Mouse (Mus musculus) layer of hippocampus, postnatal 36 days (tissue): Measurements from ENCODE around the gene Lrrd1. TPM values are rescaled to one million over a fixed set of nuclear protein-coding genes. Genes with fewer than 3 reads are reported as not detected.
A peak's percentile ranks its signal among the peaks of the same experiment; 100 is the strongest.
"Not testable (repeated sequence)": the region's sequence is repeated elsewhere in the genome, so short reads cannot be mapped to it uniquely, and the experiment has no call there.

Experiments
- DNase-seq, 2 experiments: peaks; one replicate each; pipeline ENCODE4 v3.0.0; 2022
- total RNA-seq, 2 experiments: library from RNA; stranded (reverse); gene quantifications; 2 replicates each; pipeline ENCODE4 v1.2.3; 2021

The Lrrd1 gene
- under 1 TPM; 0.20 to 0.22 TPM for total RNA-seq

DNA sequence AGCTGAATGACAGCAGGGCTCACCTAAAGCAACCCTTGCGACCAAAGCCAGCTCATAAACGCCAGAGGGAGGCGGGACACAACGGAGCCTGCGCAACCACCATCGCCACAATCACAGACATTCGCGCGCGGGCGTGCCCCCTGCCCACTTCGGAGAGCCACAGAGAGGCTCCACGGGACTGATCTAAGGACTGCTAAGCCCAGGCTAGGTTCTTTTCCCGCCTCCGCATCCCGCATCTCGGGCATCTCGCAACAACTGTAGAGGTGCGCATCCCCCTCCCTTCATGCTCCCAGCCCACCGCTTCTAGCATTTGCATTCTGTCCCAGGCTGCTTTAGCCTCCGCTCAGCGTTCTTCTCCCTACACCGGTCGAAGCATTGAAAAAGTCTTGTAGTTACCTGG, at the start of gene Lrrd1:
TSS of gene Lrrd1 (plus strand) at position 148 of the 400 bp plus-strand sequence.
- peak; percentile 2 to 10 for DNase-seq

DNA sequence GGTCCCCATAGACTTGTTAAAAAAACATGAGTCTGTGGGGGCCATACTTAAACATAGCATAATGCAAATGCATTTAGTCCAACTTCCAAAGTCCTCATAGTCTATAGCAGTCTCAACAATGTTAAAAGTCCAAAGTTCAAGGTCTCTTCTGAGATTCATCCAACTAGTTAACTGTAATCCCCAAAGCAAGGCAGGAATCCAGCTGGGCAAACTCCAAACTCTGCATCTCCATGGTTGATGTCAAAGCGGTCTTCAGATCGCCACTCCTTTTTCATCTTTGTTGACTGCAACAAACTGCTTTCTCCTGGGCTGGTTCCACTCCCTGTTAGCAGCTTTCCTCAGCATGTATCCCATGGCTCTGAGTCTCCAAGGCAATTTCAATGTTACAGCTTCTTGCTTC, 47.9 kb upstream of the Lrrd1 start:
- not testable (repeated sequence) for DNase-seq

DNA sequence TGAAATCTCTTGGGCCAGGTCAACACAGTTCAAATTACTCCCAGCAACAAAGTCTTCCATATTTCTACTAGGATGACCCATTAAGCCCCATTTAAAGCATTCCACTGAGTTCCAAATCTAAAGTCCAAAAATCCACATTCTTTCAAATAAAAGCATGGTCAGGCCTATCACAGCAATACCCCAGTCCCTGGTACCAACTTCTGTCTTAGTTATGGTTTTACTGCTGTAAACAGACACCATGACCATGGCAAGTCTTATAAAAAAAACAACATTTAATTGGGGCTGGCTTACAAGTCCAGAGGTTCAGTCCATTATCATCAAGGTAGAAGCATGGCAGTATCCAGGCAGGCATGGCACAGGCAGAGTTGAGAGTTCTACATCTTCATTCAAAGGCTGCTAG, 46.3 kb upstream of the Lrrd1 start:
- DNase-seq = not testable (repeated sequence)

DNA sequence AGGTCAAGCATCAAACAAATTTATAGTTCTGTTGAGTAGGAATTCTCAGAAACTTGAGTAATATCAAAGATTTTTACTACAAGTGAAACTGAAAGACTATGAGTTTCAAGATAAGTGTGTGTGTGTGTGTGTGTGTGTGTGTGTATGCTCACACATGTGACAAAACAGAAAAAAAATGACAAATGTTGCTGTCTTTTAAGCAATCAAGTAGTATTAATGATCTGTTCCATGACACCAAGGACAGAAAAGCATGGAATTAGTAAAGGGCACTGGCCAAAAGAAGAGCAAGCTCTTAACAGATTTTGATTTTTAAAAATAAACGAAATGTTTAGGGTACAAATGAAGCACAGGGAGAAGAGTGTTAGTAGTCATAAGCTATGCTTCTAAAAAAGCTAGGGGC, 44.9 kb upstream of the Lrrd1 start:
- DNase-seq = no peak

DNA sequence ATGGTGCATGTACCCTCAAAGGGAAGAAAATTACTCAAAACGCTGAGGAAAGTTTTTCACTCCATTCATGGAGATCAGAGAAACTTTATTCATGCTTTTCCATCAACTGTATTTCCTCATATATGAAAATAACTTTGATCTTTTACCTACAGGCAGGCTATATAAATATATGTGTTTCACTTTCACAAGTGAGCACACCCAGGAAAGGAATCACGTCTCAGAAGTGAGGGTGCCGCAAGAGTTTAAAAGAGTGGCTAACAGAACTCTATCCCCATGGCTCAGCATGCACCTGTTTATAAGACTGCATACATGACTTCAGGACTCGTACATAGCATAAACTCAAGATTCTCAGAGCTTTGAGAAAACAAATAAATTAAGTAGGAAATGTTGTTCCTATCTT, 44.1 kb upstream of the Lrrd1 start:
- no peak for DNase-seq

DNA sequence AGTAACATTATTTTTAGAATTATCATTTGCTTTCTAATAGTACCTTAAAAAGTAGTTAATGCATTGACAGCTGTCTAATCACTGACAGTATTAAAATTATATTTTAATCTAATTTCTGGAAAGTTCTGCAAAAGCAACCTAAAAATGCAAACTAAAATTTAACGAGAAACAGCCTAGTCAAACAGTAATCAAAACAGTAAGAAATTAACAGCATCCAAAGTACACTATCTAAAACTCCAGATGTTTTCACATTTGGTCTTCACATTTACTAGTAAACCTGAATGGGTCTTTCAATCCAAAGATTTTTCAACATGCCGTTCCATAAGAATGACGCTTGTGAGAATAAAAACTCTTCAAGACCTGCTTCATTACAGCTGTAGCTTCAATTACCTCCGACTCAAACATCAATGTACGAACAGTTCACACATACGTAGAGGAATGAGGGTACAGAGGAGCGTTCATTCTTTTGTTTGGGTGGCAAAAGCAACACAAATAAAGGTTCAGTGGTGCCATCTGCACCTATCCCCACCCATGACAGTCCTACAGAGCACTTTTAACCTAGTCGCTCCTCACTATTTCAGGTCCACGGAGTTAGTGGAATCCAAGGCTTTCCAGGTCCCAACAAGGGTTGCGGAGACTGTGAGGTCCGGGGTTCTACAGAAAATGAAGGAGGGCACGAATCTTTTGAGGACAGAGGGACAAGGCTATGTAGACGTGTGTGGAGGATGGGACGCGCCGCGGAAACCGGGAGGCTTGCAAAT, 43.1 kb upstream of the Lrrd1 start:
- DNase-seq = no peak

DNA sequence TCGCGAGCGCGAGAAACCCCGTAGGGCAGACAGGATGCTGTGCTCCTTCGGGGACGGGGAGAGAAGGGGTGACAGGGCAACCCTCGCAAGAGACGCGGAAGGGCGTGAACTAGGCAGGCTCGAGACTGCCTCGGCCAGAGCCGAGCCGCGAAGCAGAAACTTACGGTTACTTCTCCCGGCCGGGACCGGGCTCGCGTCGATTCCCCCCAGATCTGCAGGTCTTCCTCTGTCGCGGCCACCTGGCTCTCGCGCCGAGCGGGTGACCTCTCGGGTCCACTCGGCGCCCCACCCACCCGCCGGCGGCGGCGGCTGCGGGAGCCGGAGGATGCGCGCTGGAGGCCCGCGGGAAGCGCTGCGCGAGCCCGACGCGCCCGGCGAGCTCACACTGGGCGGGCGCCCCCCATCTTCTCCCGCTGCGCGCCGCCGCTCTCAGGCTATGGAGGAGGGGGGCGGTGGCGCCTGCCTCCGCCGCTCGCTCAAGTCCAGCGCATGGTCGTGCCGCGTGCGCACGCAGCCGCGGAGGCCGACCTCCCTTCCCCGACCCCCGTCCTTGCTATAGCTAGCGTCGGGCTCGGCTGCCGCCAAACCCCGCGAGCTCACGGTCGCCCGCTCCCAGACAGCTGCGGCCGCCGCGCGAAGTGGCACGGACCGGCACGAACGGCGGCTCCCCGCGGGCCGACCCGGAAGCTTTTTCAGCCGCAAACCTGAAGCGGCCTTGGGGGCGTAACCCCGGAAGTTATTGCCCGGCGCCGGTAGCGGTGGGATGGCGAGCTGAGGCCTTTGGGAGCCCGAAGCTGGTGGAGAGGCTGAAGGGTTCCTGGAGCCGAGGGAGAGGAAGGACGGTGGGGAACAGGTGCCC, 42.3 kb upstream of the Lrrd1 start, which contains the start of the genes Ankib1 and Krit1:
TSS of gene Ankib1 (minus strand) at position 493 of the 859 bp plus-strand sequence.
TSS of gene Krit1 (plus strand) at position 752 of the 859 bp plus-strand sequence.
- peak; percentile 91 to 92 for DNase-seq

DNA sequence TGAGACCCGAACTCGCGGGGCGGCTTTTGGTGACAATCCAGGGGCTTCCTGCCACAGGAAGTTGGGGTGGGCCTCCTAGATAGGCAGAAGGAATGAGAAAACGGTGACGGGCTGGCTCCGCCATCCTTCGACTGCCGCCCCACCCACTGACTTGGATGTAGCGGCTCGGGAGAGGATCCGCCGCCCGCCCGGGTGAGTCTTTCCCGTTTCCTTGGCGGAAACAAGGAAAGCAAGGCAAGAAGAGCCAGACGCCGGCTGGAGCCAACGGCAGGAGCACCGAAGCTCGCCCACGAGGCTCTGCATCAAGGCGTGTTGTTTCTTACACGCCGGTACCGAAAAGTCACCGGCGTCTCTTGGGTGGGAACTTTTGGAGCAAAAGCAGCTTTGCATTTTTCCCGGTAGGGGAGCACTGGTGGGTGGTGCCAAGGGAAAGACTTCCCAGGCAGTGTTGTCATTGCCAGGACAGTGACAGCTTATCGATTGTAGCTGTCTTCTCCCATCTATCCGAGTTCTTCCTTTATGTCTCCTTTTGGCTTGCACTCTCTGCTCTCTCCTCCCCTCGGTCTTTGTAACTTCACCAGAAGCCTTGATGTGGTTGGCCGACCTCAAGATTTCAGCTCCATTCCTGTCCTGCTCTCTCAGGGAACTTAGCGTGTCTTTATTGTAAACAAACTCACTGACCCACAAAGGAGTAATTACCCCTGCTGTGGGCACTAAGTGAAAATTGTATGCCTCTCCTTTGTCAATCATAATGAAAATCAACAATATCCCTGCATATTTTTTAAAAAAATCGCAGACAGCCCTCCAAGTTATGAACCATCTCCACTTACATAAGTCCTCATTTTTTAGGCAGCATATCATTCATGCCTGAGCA, 41.4 kb upstream of the Lrrd1 start:
- no peak for DNase-seq

DNA sequence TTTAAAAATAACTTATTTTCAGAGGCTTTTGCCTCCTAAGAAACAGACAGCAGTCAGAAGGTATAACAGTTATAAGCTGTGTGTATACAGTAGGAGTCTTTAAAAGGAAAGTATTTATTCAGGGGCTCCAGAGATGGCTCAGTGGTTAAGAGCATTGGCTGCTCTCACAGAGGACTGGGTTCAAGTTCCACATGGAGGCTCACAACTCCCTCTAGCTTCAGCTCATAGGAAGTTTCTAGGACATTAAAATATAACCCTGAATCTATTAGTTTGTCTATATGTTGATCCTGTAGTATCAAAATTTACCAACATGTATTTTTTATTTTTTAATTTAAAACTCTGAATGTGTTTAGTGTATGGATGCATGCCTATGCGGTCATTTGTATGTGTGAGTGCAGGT, 36.5 kb upstream of the Lrrd1 start:
- DNase-seq = no peak

DNA sequence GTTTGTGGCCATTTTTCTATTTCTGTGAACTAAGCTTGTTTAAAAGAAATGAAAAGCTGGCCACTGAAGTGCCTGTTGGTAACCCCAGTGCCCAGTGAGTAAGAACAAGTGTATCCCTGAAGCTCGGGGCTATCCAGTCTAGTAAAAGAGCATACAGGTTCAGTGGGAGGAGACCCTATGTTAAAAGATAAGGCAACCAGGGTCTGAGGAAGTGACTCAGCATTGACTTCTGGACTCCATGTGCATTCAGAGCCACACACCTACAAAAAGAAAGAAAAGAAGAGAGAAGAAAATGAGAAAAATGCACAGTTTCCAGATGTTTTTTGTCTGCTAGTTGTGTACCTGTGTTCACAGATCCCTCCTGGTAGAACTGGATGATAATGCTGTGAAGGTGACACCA, 10.9 kb upstream of the Lrrd1 start:
- no peak for DNase-seq

DNA sequence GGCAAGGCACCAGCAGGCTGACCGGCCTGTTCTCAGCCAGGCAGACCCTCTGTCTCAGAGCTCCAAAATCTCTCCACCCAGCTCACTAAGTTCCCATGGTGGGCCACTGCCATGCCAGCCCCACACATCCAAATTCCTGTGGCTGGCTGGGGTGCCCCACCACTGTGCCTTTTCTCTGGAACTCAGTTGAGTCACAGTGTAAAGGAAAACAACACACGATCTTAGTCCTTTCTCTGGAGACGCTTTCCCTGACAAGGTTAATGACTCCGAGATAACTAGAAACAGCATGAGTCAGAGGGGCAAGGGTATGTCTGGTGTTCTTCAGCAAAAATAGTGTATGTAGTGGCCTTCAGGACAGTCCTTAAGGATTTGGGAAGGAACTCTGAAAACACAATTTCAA, 25.2 kb downstream of the Lrrd1 start:
- DNase-seq = no peak

DNA sequence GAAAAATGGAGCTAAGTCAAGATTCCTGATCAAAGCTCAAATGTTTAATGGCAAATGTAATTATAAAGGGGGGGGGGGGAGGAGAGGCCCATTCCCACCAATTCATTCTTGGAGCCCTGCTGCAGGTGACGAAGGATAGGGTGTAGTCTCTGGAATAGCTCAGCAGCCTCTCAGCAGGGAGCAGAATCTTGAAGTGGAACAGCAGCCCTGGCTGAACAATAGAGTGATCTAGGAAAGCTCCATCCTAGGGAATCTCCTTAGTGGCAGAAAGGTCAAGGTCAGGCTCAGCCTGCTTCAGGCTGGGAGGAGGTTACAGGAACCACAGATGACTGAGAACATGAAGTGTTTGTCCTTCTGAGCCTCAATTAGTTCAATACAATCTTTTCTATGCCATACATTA, 27.4 kb downstream of the Lrrd1 start:
- DNase-seq = no peak

DNA sequence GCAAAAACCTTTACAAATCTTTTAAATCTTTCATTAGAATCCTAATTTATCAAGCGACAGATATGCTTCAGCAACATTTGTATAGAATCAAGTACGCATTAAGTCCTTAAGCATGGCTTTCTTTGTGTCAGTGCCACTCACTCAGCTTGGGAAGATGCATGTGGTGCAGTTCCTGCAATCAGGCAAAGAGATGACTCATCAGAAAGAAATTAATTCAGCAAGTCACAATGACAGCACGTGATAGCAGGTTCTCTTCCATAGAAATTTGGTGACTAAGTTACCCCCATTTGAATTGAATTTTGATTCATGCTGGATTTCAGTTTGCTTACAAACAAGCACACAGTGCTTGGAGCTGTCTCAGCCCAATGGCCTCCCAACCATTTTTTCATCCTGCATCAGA, 28.5 kb downstream of the Lrrd1 start:
- DNase-seq = no peak

DNA sequence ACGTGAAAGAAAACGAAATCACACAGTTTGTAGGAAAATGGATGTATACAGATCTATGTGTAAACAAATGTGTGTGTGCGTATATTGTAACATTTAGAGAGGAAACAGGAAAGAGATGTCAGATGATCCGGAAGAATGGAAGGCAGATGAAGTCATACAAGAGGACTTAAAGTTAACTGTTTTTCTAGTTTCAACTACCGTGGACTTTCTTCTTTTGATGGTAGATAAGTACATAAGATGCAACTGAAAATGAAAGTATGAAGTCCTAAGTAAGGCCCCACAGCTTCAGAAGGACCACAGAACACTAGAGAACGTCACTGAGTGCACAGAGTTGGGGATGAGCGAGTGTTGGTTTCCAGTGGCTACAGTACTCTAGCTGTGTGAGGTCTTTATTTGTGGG, 41.9 kb downstream of the Lrrd1 start:
- not testable (repeated sequence) for DNase-seq

DNA sequence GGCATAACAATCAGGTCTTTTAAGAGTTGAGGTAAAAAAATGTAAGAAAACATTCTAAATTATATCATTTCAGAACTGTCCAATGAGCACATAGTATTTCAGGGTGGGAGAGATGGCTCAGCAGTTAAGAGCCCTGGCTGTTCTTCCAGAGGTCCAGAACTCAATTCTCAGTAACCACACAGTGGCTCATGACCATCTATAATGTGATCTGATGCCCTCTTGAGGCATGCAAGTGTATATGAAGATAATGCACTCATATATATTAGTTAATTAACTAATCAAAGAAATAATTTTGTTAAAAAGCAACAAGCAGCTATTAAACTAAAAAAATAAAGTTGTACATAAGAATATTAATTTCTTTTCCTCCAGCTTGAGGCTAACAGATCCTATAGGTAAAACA, 44.2 kb downstream of the Lrrd1 start:
- DNase-seq = no peak

DNA sequence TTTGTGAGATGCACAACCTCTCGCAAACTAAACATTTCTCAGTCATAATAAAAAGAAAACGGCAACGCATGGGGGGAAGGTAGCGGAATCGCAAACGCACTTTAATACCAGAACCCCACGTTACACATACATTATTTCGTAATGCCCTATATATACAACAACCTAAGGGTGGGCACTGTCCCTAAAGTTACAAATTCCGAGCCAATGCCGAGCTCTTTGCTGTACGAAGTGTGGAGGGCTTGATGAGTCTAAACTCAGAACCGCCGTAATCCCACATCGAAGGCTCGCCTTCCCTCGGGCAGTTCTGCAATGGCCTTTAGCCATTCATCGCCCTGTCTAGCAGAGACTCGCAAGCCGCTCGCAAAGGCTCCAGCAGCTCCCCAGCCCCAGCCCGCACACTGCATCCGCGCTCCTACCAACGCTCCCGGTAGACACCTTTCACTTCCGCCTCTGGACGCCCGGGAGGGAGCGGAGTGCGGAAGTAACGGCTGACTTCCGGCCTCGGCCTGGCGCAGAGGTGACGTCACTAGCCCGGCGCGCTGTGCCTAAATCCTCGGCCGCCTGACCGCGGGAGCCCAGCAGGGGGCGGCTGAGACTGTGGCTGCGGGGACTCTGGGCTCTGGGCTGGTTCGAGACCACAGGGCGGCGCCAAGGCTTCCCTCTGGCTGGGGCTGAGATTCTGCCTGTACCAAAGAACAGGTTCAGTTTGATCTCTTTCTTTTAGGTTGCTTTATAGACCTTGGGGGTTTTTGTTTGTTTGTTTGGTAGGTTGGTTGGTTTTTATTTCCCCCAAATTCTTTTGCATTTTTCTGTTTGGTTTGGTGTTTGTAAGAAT, 48.7 kb downstream of the Lrrd1 start, which contains the start of gene Mterf1a:
TSS of gene Mterf1a (minus strand) at position 475 of the 835 bp plus-strand sequence.
- DNase-seq = peak; percentile 18 to 22

DNA sequence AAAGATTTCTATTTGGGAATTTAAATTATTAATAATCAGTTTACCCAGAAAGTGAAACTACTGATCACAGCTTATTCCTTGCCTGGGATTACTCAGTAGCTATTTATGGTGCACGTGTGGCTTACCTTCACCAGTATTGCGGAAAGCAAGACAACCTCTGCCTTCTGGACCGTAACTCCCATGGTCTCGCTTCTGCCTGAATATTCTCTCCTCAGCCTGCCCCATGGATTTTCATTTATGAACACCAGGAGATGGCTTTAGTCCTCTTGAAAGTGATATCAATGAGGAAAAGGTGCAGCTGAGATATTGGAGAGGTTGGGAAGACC, 49.3 kb downstream of the Lrrd1 start:
- not testable (repeated sequence) for DNase-seq

DNA sequence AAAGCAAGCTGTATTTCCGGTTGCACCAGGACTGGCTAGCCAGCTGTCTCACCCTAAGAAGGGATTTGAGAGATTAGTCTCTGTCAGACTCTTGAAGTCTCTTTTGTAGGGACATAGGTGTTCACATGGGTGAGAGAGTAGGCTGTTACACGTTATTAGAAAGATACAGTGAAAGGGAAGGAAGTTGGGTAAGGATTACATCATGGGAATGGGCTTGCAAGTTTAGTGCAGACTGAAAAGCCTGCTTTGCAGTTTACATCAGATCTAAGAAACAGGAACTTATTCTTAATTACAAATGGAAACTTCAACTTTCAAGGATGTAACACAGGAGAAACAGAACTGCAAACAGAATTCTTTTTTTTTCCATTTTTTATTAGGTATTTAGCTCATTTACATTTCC, 60.5 kb downstream of the Lrrd1 start:
- DNase-seq = no peak
